Mouse (Mus musculus): ENCODE measurements at regions not wholly inside any gene's neighbourhood (a gene's known extent, or its start where the extent isn't known, plus 50 kb on each side); places are given as distances from the start of the nearest gene placed in this dataset.

- no peak for ATAC-seq (ENCODE audit: low FRiP score, low read depth)
- WGBS: 81% methylated on average over 9 of the region's 9 CpGs
- no peaks in the 10 kb centered on the region for H3K36me3 ChIP-seq
- H3K9ac ChIP-seq: no peak overlapping the region
- H3K9me3 ChIP-seq: no peaks in the 10 kb centered on the region; the same call in 1 of the 2 replicates
- H3K4me3 ChIP-seq: no peak overlapping the region
- H3K27ac ChIP-seq: no peak overlapping the region
- peaks cover 56% of the 10 kb centered on the region for H3K4me1 ChIP-seq
- H3K27me3 ChIP-seq: no peaks in the 10 kb centered on the region
- no peak overlapping the region for H3K4me2 ChIP-seq (replicated peaks)
Observed at GRCm38 (mm10) chr2:128342212-128342611, 216.4 kb downstream of the Bcl2l11 start.

GRCm38 (mm10) chr2:128345557-128345956 lies 219.7 kb downstream of the Bcl2l11 start:
- H3K4me2 ChIP-seq (replicated peaks): 0 out of 2 replicates have a peak overlapping the region, but pooled peaks have one; percentile 14
- WGBS: 24% methylated on average over 11 of the region's 11 CpGs

GRCm38 (mm10) chr2:128348556-128348955 lies 222.7 kb downstream of the Bcl2l11 start:
- ATAC-seq (ENCODE audit: low FRiP score, low read depth): no peak
- no peak overlapping the region for H3K27ac ChIP-seq
- no peak overlapping the region for H3K9ac ChIP-seq
- WGBS: 80% methylated on average over 2 of the region's 2 CpGs
- H3K4me2 ChIP-seq (replicated peaks): no peak overlapping the region
- H3K36me3 ChIP-seq: no peaks in the 10 kb centered on the region
- H3K4me1 ChIP-seq: peaks cover 15% of the 10 kb centered on the region
- H3K4me3 ChIP-seq: no peak overlapping the region
- H3K27me3 ChIP-seq: no peaks in the 10 kb centered on the region
- H3K9me3 ChIP-seq: no peaks in the 10 kb centered on the region; the same call in 1 of the 2 replicates

More at GRCm38 (mm10) chr2:128345557-128345956, 219.7 kb downstream of the Bcl2l11 start:
- Histone ChIP-seq H3K9me3 (no peaks in the 10 kb centered on the region; the same call in 1 of the 2 replicates), H3K4me1 (peaks cover 25% of the 10 kb centered on the region), H3K27ac (peak overlapping the region; percentile 44; the same call in 1 of the 2 replicates), H3K36me3 (no peaks in the 10 kb centered on the region), H3K27me3 (no peaks in the 10 kb centered on the region), H3K4me3 (no peak overlapping the region), H3K9ac (peak overlapping the region; percentile 25)
- ATAC-seq (ENCODE audit: low FRiP score, low read depth): 0 out of 2 replicates have a peak, but pooled peaks have one; percentile 48

- Histone ChIP-seq H3K27me3 (no peaks in the 10 kb centered on the region), H3K27ac (no peak overlapping the region), H3K4me2 (replicated peaks) (no peak overlapping the region), H3K4me3 (no peak overlapping the region), H3K36me3 (no peaks in the 10 kb centered on the region), H3K9ac (no peak overlapping the region), H3K4me1 (0 out of 2 replicates have a peak, but pooled peaks cover 5% of the 10 kb centered on the region), H3K9me3 (no peaks in the 10 kb centered on the region)
- no peak for ATAC-seq (ENCODE audit: low FRiP score, low read depth)
- 77% methylated on average over 16 of the region's 16 CpGs for WGBS
Observed at GRCm38 (mm10) chr2:128351405-128351804, 225.6 kb downstream of the Bcl2l11 start.

GRCm38 (mm10) chr2:128352533-128352932 lies 226.7 kb downstream of the Bcl2l11 start:
- Histone ChIP-seq H3K9ac (no peak overlapping the region), H3K36me3 (no peaks in the 10 kb centered on the region), H3K27me3 (no peaks in the 10 kb centered on the region), H3K27ac (0 out of 2 replicates have a peak overlapping the region, but pooled peaks have one; percentile 0), H3K4me2 (replicated peaks) (no peak overlapping the region), H3K9me3 (no peaks in the 10 kb centered on the region), H3K4me3 (no peak overlapping the region), H3K4me1 (0 out of 2 replicates have a peak, but pooled peaks cover 5% of the 10 kb centered on the region)
- ATAC-seq (ENCODE audit: low FRiP score, low read depth): peak; percentile 54; the same call in 1 of the 2 replicates
- WGBS: 48% methylated on average over 1 of the region's 1 CpGs

- no peak overlapping the region for H3K4me2 ChIP-seq (replicated peaks)
- ATAC-seq (ENCODE audit: low FRiP score, low read depth): no peak
Observed at GRCm38 (mm10) chr2:128353457-128353856, 227.6 kb downstream of the Bcl2l11 start.

GRCm38 (mm10) chr2:128356326-128356725 lies 230.5 kb downstream of the Bcl2l11 start:
- H3K9ac ChIP-seq: no peak overlapping the region
- H3K36me3 ChIP-seq: no peaks in the 10 kb centered on the region
- WGBS: 84% methylated on average over 4 of the region's 4 CpGs
- no peak for ATAC-seq (ENCODE audit: low FRiP score, low read depth)
- H3K27ac ChIP-seq: no peak overlapping the region
- H3K9me3 ChIP-seq: no peaks in the 10 kb centered on the region
- H3K4me3 ChIP-seq: no peak overlapping the region
- 0 out of 2 replicates have a peak, but pooled peaks cover 5% of the 10 kb centered on the region for H3K4me1 ChIP-seq
- no peak overlapping the region for H3K4me2 ChIP-seq (replicated peaks)
- H3K27me3 ChIP-seq: no peaks in the 10 kb centered on the region

More at GRCm38 (mm10) chr2:128353457-128353856, 227.6 kb downstream of the Bcl2l11 start:
- Histone ChIP-seq H3K27ac (no peak overlapping the region), H3K4me1 (0 out of 2 replicates have a peak, but pooled peaks cover 5% of the 10 kb centered on the region), H3K27me3 (no peaks in the 10 kb centered on the region), H3K9me3 (no peaks in the 10 kb centered on the region), H3K9ac (no peak overlapping the region), H3K4me3 (no peak overlapping the region), H3K36me3 (no peaks in the 10 kb centered on the region)
- 72% methylated on average over 3 of the region's 3 CpGs for WGBS

- peaks cover 8% of the 10 kb centered on the region for H3K4me1 ChIP-seq
- no peaks in the 10 kb centered on the region for H3K9me3 ChIP-seq
- no peak overlapping the region for H3K9ac ChIP-seq
- WGBS: 63% methylated on average over 4 of the region's 4 CpGs
- no peaks in the 10 kb centered on the region for H3K36me3 ChIP-seq
- H3K27ac ChIP-seq: no peak overlapping the region
- ATAC-seq (ENCODE audit: low FRiP score, low read depth): no peak
- H3K4me3 ChIP-seq: no peak overlapping the region
- H3K4me2 ChIP-seq (replicated peaks): no peak overlapping the region
- H3K27me3 ChIP-seq: no peaks in the 10 kb centered on the region
Observed at GRCm38 (mm10) chr2:128359106-128359505, 231.9 kb upstream of the Spdye4c start.

GRCm38 (mm10) chr2:128360517-128360916 lies 230.5 kb upstream of the Spdye4c start:
- Histone ChIP-seq H3K4me2 (replicated peaks) (no peak overlapping the region), H3K4me1 (peaks cover 18% of the 10 kb centered on the region), H3K27me3 (no peaks in the 10 kb centered on the region), H3K9ac (no peak overlapping the region), H3K4me3 (no peak overlapping the region), H3K36me3 (no peaks in the 10 kb centered on the region), H3K9me3 (no peaks in the 10 kb centered on the region), H3K27ac (no peak overlapping the region)
- 67% methylated on average over 5 of the region's 5 CpGs for WGBS
- ATAC-seq (ENCODE audit: low FRiP score, low read depth): no peak

- no peak overlapping the region for H3K27ac ChIP-seq
- WGBS: 80% methylated on average over 1 of the region's 1 CpGs
- no peak overlapping the region for H3K9ac ChIP-seq
- no peaks in the 10 kb centered on the region for H3K27me3 ChIP-seq
- H3K4me1 ChIP-seq: peaks cover 18% of the 10 kb centered on the region
- H3K4me2 ChIP-seq (replicated peaks): no peak overlapping the region
- H3K36me3 ChIP-seq: no peaks in the 10 kb centered on the region
- H3K9me3 ChIP-seq: no peaks in the 10 kb centered on the region
- no peak for ATAC-seq (ENCODE audit: low FRiP score, low read depth)
- no peak overlapping the region for H3K4me3 ChIP-seq
Observed at GRCm38 (mm10) chr2:128361436-128361835, 229.6 kb upstream of the Spdye4c start.

- WGBS: 16% methylated on average over 14 of the region's 14 CpGs
- Histone ChIP-seq H3K4me3 (peak overlapping the region; percentile 24), H3K27ac (no peak overlapping the region), H3K4me2 (replicated peaks) (peak overlapping the region; percentile 62), H3K36me3 (no peaks in the 10 kb centered on the region), H3K27me3 (no peaks in the 10 kb centered on the region), H3K4me1 (peaks cover 18% of the 10 kb centered on the region), H3K9ac (peak overlapping the region; percentile 45; the same call in 1 of the 2 replicates), H3K9me3 (no peaks in the 10 kb centered on the region)
- peak; percentile 52; the same call in 1 of the 2 replicates for ATAC-seq (ENCODE audit: low FRiP score, low read depth)
Observed at GRCm38 (mm10) chr2:128364161-128364560, 226.8 kb upstream of the Spdye4c start.

- H3K4me2 ChIP-seq (replicated peaks): no peak overlapping the region
- ATAC-seq (ENCODE audit: low FRiP score, low read depth): no peak
- H3K9me3 ChIP-seq: no peaks in the 10 kb centered on the region
- H3K27ac ChIP-seq: no peak overlapping the region
- peaks cover 18% of the 10 kb centered on the region for H3K4me1 ChIP-seq
- no peaks in the 10 kb centered on the region for H3K36me3 ChIP-seq
- H3K4me3 ChIP-seq: no peak overlapping the region
- no peaks in the 10 kb centered on the region for H3K27me3 ChIP-seq
- no peak overlapping the region for H3K9ac ChIP-seq
- WGBS: 44% methylated on average over 3 of the region's 3 CpGs
Observed at GRCm38 (mm10) chr2:128365004-128365403, 226.0 kb upstream of the Spdye4c start.

- Histone ChIP-seq H3K9me3 (no peaks in the 10 kb centered on the region), H3K4me1 (peaks cover 18% of the 10 kb centered on the region), H3K9ac (no peak overlapping the region), H3K4me2 (replicated peaks) (no peak overlapping the region), H3K27me3 (no peaks in the 10 kb centered on the region), H3K36me3 (no peaks in the 10 kb centered on the region), H3K4me3 (no peak overlapping the region), H3K27ac (no peak overlapping the region)
- WGBS: 95% methylated on average over 2 of the region's 2 CpGs
- ATAC-seq (ENCODE audit: low FRiP score, low read depth): no peak
Observed at GRCm38 (mm10) chr2:128365775-128366174, 225.2 kb upstream of the Spdye4c start.
